Mouse (Mus musculus) neural tube, embryonic 13.5 days (tissue): ENCODE results near the gene Slc11a2. TPM values are rescaled to one million over a fixed set of nuclear protein-coding genes. Genes with fewer than 3 reads are reported as not detected.
A peak's percentile ranks its signal among the peaks of the same experiment; 100 is the strongest.
"Not testable (repeated sequence)": the region's sequence is repeated elsewhere in the genome, so short reads cannot be mapped to it uniquely, and the experiment has no call there.

ENCODE experiments used
- ATAC-seq: fragments of 200-750 bp; cut with Nextera tagmentation; 2 replicates; pipeline ENCODE4 v1.8.0; 2017; ENCODE audit warnings: low read depth, mild to moderate bottlenecking, moderate TSS enrichment, moderate library complexity
- H3K27ac ChIP-seq: fragments of 300-500 bp; sonication (generic); replicated peaks from 2 replicates; pipeline ENCODE4 v1.5.1; 2015; ENCODE audit warnings: moderate library complexity, mild to moderate bottlenecking, inconsistent platforms
- H3K27me3 ChIP-seq: fragments of 300-500 bp; sonication (generic); 2 replicates; pipeline ENCODE4 v1.6.1; 2015; ENCODE audit warnings: mild to moderate bottlenecking, inconsistent platforms
- H3K36me3 ChIP-seq: fragments of 300-500 bp; sonication (generic); 2 replicates; pipeline ENCODE4 v1.6.1; 2015; ENCODE audit warnings: mild to moderate bottlenecking, inconsistent platforms
- H3K4me1 ChIP-seq: fragments of 300-500 bp; sonication (generic); replicated peaks from 2 replicates; pipeline ENCODE4 v1.6.1; 2015; ENCODE audit warnings: inconsistent platforms
- H3K4me2 ChIP-seq: fragments of 300-500 bp; sonication (generic); 2 replicates; pipeline ENCODE4 v1.6.1; 2015; ENCODE audit warnings: inconsistent platforms, mild to moderate bottlenecking, moderate library complexity
- H3K4me3 ChIP-seq: fragments of 300-500 bp; sonication (generic); 2 replicates; pipeline ENCODE4 v1.5.1; 2015; ENCODE audit warnings: mild to moderate bottlenecking, inconsistent platforms
- H3K9ac ChIP-seq: fragments of 300-500 bp; sonication (generic); 2 replicates; pipeline ENCODE4 v1.6.1; 2015; ENCODE audit warnings: moderate library complexity, mild to moderate bottlenecking, inconsistent platforms
- H3K9me3 ChIP-seq: fragments of 300-500 bp; sonication (generic); 2 replicates; pipeline ENCODE4 v1.6.1; 2016; ENCODE audit warnings: inconsistent platforms
- WGBS: fragments of 180-500 bp; shearing (Covaris S2); methylation state at CpG from one replicate; pipeline ENCODE4 v1.1.7; 2015; 5-methylcytosine and 5-hydroxymethylcytosine counted together
- polyA plus RNA-seq: library from polyadenylated mRNA; unstranded; fragments of >200 nt; fragmentation: Nextera tagmentation; extraction: Ambion mirVana; gene quantifications from 2 replicates; pipeline ENCODE4 v1.2.1, GENCODE M21; 2015

The Slc11a2 gene
- polyA plus RNA-seq, 1 experiment from 2014 or later, result 23.4 TPM

- Histone ChIP-seq H3K9ac (no peak overlapping the region), H3K27me3 (no peaks in the 10 kb centered on the region), H3K36me3 (peaks cover 80% of the 10 kb centered on the region), H3K9me3 (no peaks in the 10 kb centered on the region), H3K4me3 (no peak overlapping the region), H3K4me2 (no peak overlapping the region), H3K4me1 (no peaks in the 10 kb centered on the region), H3K27ac (no peak overlapping the region)
- ATAC-seq, result no peak
- 97% methylated on average over 3 of the region's 3 CpGs for WGBS
Measured at GRCm38 (mm10) chr15:100395561-100395960, 29.3 kb downstream of the Slc11a2 start.

- Histone ChIP-seq H3K4me3 (no peak overlapping the region), H3K4me1 (0 out of 2 replicates have a peak, but pooled peaks cover 8% of the 10 kb centered on the region), H3K9ac (no peak overlapping the region), H3K27ac (no peak overlapping the region), H3K27me3 (no peaks in the 10 kb centered on the region), H3K36me3 (peaks cover 55% of the 10 kb centered on the region), H3K4me2 (no peak overlapping the region), H3K9me3 (no peaks in the 10 kb centered on the region)
- 72% methylated on average over 11 of the region's 11 CpGs for WGBS
- no peak for ATAC-seq
Measured at GRCm38 (mm10) chr15:100393016-100393415, 31.9 kb downstream of the Slc11a2 start.

GRCm38 (mm10) chr15:100391599-100391998 is 33.3 kb downstream of the Slc11a2 start:
- H3K4me3 ChIP-seq, result no peak overlapping the region
- H3K36me3 ChIP-seq, result peaks cover 41% of the 10 kb centered on the region
- H3K9ac ChIP-seq, result no peak overlapping the region
- WGBS, result 91% methylated on average over 7 of the region's 7 CpGs
- no peaks in the 10 kb centered on the region for H3K27me3 ChIP-seq
- H3K4me2 ChIP-seq, result no peak overlapping the region
- ATAC-seq, result no peak
- 0 out of 2 replicates have a peak, but pooled peaks cover 8% of the 10 kb centered on the region for H3K4me1 ChIP-seq
- H3K9me3 ChIP-seq, result no peaks in the 10 kb centered on the region
- H3K27ac ChIP-seq, result no peak overlapping the region

GRCm38 (mm10) chr15:100391066-100391465 is 33.8 kb downstream of the Slc11a2 start:
- H3K27me3 ChIP-seq, result no peaks in the 10 kb centered on the region
- ATAC-seq, result no peak
- no peak overlapping the region for H3K9ac ChIP-seq
- 0 out of 2 replicates have a peak, but pooled peaks cover 8% of the 10 kb centered on the region for H3K4me1 ChIP-seq
- H3K4me3 ChIP-seq, result no peak overlapping the region
- peaks cover 36% of the 10 kb centered on the region for H3K36me3 ChIP-seq
- WGBS, result 84% methylated on average over 7 of the region's 7 CpGs
- no peak overlapping the region for H3K4me2 ChIP-seq
- H3K27ac ChIP-seq, result no peak overlapping the region
- no peaks in the 10 kb centered on the region for H3K9me3 ChIP-seq

- Histone ChIP-seq H3K36me3 (peaks cover 14% of the 10 kb centered on the region), H3K4me3 (no peak overlapping the region), H3K4me2 (no peak overlapping the region), H3K27ac (no peak overlapping the region), H3K9me3 (no peaks in the 10 kb centered on the region), H3K27me3 (no peaks in the 10 kb centered on the region), H3K9ac (no peak overlapping the region), H3K4me1 (0 out of 2 replicates have a peak, but pooled peaks cover 8% of the 10 kb centered on the region)
- WGBS, result 69% methylated on average over 9 of the region's 9 CpGs
- no peak for ATAC-seq
Measured at GRCm38 (mm10) chr15:100388886-100389285, 36.0 kb downstream of the Slc11a2 start.

DNA sequence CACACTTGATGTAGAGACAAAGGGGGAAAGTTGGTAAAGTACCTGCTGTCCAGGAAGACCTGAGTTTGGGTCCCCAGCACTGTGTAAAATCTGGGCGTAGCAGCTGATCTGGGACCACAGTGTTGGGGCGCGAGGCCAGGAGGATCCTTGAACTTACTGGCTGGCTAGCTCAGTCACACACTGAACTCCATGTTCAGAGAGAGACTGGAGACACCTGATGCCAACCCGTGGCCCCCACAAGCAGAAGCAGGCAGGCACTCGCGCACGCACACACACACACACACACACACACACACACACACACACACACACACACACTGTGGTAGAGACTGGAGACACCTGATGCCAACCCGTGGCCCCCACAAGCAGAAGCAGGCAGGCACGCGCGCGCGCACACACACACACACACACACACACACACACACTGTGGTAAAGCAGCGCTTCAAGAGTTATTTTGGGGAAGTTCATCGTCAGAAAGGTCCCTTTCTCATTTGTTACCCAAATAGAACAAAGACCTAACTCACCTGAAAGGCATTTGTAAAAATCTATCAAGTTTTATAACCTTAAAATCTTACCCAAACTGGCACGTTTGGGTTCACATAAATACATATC is 36.5 kb downstream of the Slc11a2 start:
- Histone ChIP-seq H3K27ac (no peak overlapping the region), H3K27me3 (no peaks in the 10 kb centered on the region), H3K4me3 (no peak overlapping the region), H3K9me3 (no peaks in the 10 kb centered on the region), H3K4me2 (no peak overlapping the region), H3K4me1 (0 out of 2 replicates have a peak, but pooled peaks cover 8% of the 10 kb centered on the region), H3K9ac (no peak overlapping the region), H3K36me3 (peaks cover 8% of the 10 kb centered on the region)
- WGBS, result 93% methylated on average over 16 of the region's 16 CpGs
- ATAC-seq, result no peak

DNA sequence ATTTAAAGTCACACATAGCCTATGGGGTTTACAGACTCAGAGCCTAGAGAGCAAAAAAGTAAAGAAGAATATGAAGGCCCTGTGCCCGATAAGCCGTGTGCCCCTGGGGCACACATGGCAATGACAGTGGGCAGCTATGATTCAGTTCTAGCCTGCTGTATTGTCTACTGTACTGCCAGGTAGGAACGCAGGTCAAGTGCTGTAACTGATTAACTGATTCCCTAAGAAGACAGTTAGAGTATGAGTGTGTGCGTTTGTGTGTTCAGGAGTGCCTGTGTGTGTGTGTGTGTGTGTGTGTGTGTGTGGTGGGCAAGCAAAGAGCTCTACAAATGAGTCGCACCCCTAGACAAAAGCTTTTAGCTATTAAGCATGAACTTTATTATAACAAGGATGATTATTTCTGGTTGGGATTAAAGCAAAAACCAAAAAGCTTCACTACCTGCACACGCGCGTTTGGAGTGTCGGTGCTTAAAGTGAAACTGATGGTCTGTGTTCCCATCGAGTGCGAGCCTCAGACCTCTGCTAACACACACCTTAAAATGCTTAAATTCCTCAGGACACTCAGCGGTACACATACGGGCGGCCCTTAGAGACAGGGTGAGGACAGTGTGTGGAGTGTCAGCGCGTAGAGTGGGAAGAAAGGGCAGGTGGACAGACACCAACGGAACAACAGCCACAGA is 37.2 kb downstream of the Slc11a2 start:
- Histone ChIP-seq H3K36me3 (peaks cover 3% of the 10 kb centered on the region; the same call in 1 of the 2 replicates), H3K9ac (no peak overlapping the region), H3K27me3 (no peaks in the 10 kb centered on the region), H3K4me2 (no peak overlapping the region), H3K27ac (no peak overlapping the region), H3K9me3 (no peaks in the 10 kb centered on the region), H3K4me1 (0 out of 2 replicates have a peak, but pooled peaks cover 8% of the 10 kb centered on the region), H3K4me3 (no peak overlapping the region)
- 94% methylated on average over 17 of the region's 17 CpGs for WGBS
- ATAC-seq, result no peak

DNA sequence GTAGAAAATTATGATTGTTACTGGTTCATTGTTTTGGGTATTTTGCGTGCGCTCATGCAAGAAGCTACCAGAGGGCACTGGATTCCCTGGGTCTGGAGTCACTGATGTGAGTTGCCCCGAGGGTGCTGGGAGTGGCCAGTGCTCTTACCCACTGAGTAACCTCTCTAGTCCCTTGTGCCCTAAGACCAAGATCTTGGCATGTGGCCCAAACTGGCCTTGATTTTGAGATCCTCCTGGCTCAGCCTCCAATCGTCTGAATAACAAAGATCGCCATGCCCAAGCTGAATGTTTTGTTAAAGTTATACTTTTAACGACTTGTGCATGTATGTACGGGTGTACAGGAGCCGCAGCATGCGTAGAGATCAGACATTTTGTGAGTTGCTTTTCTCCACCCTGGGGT is 39.2 kb downstream of the Slc11a2 start:
- no peak overlapping the region for H3K27ac ChIP-seq
- ATAC-seq, result no peak
- no peaks in the 10 kb centered on the region for H3K36me3 ChIP-seq
- H3K4me2 ChIP-seq, result no peak overlapping the region
- 0 out of 2 replicates have a peak, but pooled peaks cover 8% of the 10 kb centered on the region for H3K4me1 ChIP-seq
- no peak overlapping the region for H3K9ac ChIP-seq
- WGBS, result 94% methylated on average over 9 of the region's 9 CpGs
- H3K27me3 ChIP-seq, result no peaks in the 10 kb centered on the region
- H3K9me3 ChIP-seq, result no peaks in the 10 kb centered on the region
- no peak overlapping the region for H3K4me3 ChIP-seq

GRCm38 (mm10) chr15:100380104-100380503 is 44.8 kb downstream of the Slc11a2 start:
- no peak overlapping the region for H3K4me2 ChIP-seq
- WGBS, result 61% methylated on average over 2 of the region's 2 CpGs
- H3K27me3 ChIP-seq, result no peaks in the 10 kb centered on the region
- ATAC-seq, result no peak
- H3K36me3 ChIP-seq, result no peaks in the 10 kb centered on the region
- no peaks in the 10 kb centered on the region for H3K9me3 ChIP-seq
- H3K4me1 ChIP-seq, result 0 out of 2 replicates have a peak, but pooled peaks cover 6% of the 10 kb centered on the region
- no peak overlapping the region for H3K4me3 ChIP-seq
- H3K27ac ChIP-seq, result no peak overlapping the region
- no peak overlapping the region for H3K9ac ChIP-seq

- H3K27ac ChIP-seq, result no peak overlapping the region
- no peak overlapping the region for H3K4me3 ChIP-seq
- WGBS, result 90% methylated on average over 8 of the region's 8 CpGs
- H3K36me3 ChIP-seq, result no peaks in the 10 kb centered on the region
- 0 out of 2 replicates have a peak, but pooled peaks cover 6% of the 10 kb centered on the region for H3K4me1 ChIP-seq
- no peaks in the 10 kb centered on the region for H3K27me3 ChIP-seq
- H3K4me2 ChIP-seq, result no peak overlapping the region
- no peak for ATAC-seq
- H3K9me3 ChIP-seq, result no peaks in the 10 kb centered on the region
- no peak overlapping the region for H3K9ac ChIP-seq
Measured at GRCm38 (mm10) chr15:100379658-100380057, 45.2 kb downstream of the Slc11a2 start.

DNA sequence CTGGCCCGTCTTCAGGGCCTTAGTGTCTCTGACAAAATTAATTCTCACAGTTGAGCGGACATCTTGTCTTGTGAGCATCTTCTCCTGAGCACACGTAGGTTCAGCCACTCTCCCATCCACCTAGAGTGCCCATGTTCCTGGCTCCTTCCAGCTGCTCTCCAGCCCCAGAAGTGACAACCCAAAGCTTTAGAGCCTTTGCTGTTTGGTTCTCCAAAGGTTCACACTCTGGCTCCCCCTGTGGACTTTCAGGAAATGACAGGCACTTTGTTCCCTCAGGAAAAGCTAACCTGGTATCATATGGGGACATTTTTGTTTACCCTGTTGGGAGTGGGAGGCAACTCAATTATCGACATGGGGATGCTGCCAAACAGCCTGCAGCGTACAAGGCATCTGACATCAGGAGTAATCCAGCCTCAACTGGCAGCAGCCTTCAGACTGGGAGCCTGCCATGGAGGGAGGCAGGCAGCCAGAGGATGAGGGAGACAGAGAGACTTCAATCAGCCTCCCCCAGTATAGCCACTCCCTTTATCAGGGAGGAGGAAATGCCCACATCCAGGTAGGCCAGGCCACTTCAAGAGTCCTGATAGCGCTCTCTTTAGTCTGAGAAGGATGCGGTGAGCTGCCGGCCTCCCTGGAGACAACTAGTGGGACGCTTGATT is 46.9 kb downstream of the Slc11a2 start:
- H3K4me1 ChIP-seq, H3K9ac ChIP-seq, H3K4me2 ChIP-seq, H3K27ac ChIP-seq, H3K9me3 ChIP-seq, H3K4me3 ChIP-seq, H3K27me3 ChIP-seq, H3K36me3 ChIP-seq: not testable (repeated sequence)
- 41% methylated on average over 4 of the region's 9 CpGs for WGBS
- peak; percentile 48; the same call in 1 of the 2 replicates for ATAC-seq

- Histone ChIP-seq H3K4me3 (no peak overlapping the region), H3K4me1 (0 out of 2 replicates have a peak, but pooled peaks cover under 1% of the 10 kb centered on the region), H3K27ac (no peak overlapping the region), H3K36me3 (no peaks in the 10 kb centered on the region), H3K9me3 (no peaks in the 10 kb centered on the region), H3K4me2 (no peak overlapping the region), H3K9ac (no peak overlapping the region), H3K27me3 (no peaks in the 10 kb centered on the region)
- ATAC-seq, result no peak
- WGBS, result 43% methylated on average over 5 of the region's 5 CpGs
Measured at GRCm38 (mm10) chr15:100375066-100375465, 49.8 kb downstream of the Slc11a2 start.
